Mouse (Mus musculus): ENCODE data around the gene Cacna1d.

Cacna1d gene

DNA sequence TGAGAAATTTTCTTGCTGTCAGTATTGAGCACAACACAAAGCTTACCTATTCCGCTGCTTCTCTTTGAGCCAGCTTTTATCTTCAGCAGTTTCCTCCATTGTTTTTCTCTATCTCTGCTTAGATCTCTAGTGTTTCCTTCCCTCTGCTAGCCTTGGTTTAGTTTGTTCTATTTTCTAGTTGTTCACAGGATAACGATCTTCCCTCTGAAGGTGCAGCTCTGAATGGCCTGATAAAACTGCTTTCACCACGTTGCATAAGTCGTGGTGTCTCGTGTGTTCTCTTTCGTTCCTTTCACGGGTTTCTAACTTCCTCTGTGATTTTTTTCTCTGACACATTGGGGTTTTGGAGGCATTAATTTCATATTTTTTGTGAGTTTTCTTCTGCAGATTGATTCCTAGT is 466.9 kb downstream of the Cacna1d start:
- DNase-seq (ENCODE audit: low read depth, low spot score), result no peak

DNA sequence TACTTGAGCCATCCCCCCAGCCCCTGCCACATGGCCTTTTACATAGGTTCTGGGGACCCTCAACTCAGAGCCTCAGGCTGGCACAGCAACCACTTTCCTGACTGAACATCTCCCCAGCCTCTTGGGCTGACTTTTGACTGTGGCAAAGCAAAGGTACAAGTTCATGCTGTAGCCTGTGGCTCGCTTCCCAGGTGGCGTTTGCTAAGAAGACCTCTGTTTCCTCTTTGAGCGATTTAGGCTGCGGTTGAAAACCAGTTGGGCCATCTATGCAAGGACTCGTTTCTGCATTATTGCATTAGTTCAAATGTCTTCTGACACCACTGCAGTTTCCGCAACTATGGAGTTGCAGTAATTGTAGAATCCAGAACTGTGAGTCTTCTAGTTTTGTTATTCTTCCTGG is 468.8 kb downstream of the Cacna1d start:
- no peak for DNase-seq (ENCODE audit: low read depth, low spot score)

DNA sequence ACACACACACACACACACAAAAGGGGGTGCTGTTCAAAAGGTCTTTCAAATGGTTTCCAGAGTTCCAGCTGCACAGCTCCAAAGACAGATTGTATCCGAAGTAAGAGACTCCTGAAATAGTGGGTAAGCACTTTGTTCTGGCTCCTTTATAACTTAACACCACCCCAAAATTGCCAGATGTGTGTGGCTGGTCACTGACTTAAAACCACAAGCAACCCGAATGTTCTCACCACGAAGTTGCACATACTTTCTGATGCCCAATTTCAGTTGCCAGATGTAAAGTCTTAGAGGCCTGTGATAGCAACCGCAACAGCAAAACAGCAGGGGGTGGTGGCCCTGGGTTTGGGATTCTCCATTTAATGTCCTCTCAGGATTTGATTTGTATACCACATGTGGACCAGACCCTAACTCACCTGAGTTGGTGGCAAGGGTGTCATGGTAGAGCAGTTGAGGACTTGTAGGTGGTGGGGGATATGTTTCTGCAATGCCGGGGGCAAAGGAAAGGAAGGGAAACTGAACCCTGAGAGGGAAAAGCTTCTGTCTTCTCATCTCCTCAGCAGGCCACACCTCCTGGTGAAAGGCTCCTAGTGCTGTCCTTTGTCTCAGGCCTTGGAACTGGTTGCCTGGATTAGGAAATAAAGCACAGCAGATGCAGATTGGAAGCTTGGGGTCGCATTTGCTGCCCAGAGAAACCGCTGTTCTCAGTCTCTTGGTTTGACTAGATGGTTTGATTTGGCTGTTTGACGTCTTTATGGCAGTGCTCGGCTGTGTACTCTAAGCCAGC is 471.3 kb downstream of the Cacna1d start:
- DNase-seq (ENCODE audit: low read depth, low spot score), result no peak

- no peak for DNase-seq (ENCODE audit: low read depth, low spot score)
These were observed 471.9 kb downstream of the Cacna1d start for GRCm38 (mm10) chr14:30019375-30019774.

- no peak for DNase-seq (ENCODE audit: low read depth, low spot score)
These were observed 472.4 kb downstream of the Cacna1d start for GRCm38 (mm10) chr14:30018846-30019245.

GRCm38 (mm10) chr14:30018463-30018801 is 472.8 kb downstream of the Cacna1d start:
- no peak for DNase-seq (ENCODE audit: low read depth, low spot score)

DNA sequence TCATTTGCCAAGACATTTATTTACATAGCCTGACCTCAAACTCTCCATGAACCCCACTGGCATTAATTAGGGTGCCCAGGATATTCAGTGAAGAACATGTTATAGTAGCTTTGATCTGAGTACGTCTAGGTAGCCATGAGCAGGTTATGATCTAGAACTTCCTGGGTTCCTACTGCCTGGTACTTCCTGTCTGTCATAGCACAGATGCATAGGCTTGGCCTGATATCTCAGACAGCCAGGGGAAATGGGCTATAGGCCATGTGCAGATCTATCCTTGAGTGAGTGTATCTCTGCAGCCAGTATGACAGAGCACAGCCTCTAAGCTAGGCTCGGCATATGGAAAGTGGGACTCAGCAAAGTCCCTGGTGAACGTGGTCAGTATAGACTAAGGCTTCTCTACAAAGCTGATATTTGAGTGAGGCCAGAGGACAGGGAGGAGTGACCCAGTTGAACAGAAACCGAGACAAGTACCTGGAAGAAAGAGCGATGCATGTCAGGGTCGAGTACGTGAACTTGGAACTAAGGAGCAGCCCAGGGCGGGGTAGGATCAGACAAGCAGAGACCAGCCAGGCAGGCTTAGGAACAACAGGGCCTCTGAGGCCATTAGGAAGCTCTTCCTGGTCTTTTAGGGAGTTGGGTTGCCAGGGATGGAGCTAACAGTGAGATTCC is 473.3 kb downstream of the Cacna1d start:
- DNase-seq (ENCODE audit: low read depth, low spot score), result no peak

- no peak for DNase-seq (ENCODE audit: low read depth, low spot score)
These were observed 474.6 kb downstream of the Cacna1d start for GRCm38 (mm10) chr14:30016666-30017065.

DNA sequence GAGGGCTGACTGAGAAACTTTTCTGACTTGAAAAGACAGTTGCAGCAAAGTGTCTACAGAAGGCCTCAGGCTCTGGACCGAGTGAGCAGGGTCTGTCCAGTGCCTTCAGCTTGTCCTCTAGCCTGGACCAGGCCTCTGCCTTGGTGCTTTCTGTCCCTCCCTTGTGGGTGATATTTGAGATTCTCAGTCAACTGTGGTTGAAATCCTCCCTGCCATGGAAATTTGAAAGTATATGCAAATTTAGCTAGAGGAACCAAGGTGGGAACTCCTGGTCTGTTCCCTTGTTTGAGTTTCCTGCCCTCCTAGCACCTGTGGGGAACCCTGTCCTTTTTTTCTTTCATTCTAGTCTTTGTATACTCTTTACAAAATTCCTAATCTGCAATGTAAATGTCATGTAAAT is 476.2 kb downstream of the Cacna1d start:
- peak; percentile 30 for DNase-seq (ENCODE audit: low read depth, low spot score)

DNA sequence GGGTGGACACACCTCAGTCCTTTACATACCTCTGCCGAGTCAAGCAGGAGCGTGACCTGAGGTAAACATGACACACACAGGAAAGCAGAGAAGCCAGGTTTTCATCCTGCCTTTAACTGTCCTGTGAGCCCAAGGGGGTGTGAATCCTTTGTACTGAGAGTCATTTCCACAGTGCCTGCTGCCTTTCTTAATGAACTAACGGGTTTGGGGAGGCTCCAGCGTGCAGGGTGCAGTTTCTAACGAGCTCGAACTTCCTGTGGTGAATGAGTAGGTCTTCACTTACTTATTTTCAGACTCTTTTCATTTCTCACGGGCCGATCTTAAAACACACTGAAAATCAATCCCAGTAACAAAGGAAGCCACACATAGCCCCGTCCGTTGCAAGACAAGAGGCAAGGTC is 476.8 kb downstream of the Cacna1d start:
- no peak for DNase-seq (ENCODE audit: low read depth, low spot score)

GRCm38 (mm10) chr14:30011886-30012560 is 479.2 kb downstream of the Cacna1d start:
- DNase-seq (ENCODE audit: low read depth, low spot score), result no peak

- no peak for DNase-seq (ENCODE audit: low read depth, low spot score)
These were observed 481.2 kb downstream of the Cacna1d start for GRCm38 (mm10) chr14:30009864-30010560.

- DNase-seq (ENCODE audit: low read depth, low spot score), result no peak
These were observed 482.3 kb downstream of the Cacna1d start, which contains the start of the genes Il17rb and Chdh for GRCm38 (mm10) chr14:30008733-30009575. Gene Il17rb (minus strand): TSS chr14:30008896. Gene Chdh (plus strand): TSS chr14:30009023.

DNA sequence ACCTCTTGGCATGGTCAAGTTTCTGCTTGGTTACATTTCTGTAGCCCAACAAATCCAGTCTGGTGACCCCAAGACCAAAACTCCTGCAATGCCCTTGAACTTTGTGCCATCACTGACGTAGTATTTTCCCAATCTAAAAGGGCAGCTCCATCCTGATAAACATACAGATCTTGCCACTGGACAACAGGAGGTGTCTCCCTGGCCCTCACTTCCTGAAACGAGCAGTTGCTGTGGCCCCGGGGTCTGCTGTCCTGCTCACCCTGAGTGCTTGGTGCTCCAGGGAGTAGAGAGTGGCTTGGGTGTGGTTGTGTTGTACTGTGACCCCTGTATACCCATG is 491.8 kb downstream of the Cacna1d start:
- no peak for DNase-seq (ENCODE audit: low read depth, low spot score)

GRCm38 (mm10) chr14:29998747-29999474 is 492.3 kb downstream of the Cacna1d start:
- no peak for DNase-seq (ENCODE audit: low read depth, low spot score)

GRCm38 (mm10) chr14:29997345-29997744 is 493.9 kb downstream of the Cacna1d start:
- no peak for DNase-seq (ENCODE audit: low read depth, low spot score)

- no peak for DNase-seq (ENCODE audit: low read depth, low spot score)
These were observed 495.1 kb downstream of the Cacna1d start for GRCm38 (mm10) chr14:29996000-29996751.

DNA sequence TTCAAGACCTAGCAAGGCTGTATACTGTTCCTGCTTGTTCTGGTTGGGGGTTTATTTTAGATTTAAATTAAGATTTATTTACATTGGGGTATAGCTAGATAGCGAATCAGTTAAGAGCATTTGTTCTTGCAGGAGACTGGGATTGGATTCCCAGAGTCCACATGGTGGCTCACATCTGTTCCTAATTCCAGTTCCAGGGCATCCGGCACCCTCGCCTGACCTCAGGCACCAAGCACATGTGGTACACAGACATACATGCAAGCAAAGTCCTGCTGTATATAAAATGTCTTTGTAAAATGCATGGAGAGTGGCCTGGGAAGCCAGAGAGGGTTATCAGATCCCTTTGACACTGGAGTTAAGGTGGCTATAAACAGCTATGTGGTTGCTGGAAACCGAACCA is 496.3 kb downstream of the Cacna1d start:
- no peak for DNase-seq (ENCODE audit: low read depth, low spot score)

Measured in A20 (cell line).